Mouse (Mus musculus) heart, postnatal 25 days (tissue): ENCODE measurements around the gene Fgr. TPM values are rescaled to one million over a fixed set of nuclear protein-coding genes. Genes with fewer than 3 reads are reported as not detected.

ENCODE experiments used
- DNase-seq: peaks from one replicate; pipeline ENCODE4 v3.0.0; 2022; ENCODE audit warnings: low spot score
- intact Hi-C: fragments of 180-260 bp; cut with DNase I; formaldehyde crosslinking; loops from one replicate; pipeline ENCODE4 v1.15.1; 2025
- total RNA-seq, 2 experiments: library from RNA; stranded (reverse); gene quantifications; 2 replicates each; pipeline ENCODE4 v1.2.3; 2021

Fgr gene
- total RNA-seq, 2 experiments from 2014 or later: 0.26 to 0.39 TPM

DNA sequence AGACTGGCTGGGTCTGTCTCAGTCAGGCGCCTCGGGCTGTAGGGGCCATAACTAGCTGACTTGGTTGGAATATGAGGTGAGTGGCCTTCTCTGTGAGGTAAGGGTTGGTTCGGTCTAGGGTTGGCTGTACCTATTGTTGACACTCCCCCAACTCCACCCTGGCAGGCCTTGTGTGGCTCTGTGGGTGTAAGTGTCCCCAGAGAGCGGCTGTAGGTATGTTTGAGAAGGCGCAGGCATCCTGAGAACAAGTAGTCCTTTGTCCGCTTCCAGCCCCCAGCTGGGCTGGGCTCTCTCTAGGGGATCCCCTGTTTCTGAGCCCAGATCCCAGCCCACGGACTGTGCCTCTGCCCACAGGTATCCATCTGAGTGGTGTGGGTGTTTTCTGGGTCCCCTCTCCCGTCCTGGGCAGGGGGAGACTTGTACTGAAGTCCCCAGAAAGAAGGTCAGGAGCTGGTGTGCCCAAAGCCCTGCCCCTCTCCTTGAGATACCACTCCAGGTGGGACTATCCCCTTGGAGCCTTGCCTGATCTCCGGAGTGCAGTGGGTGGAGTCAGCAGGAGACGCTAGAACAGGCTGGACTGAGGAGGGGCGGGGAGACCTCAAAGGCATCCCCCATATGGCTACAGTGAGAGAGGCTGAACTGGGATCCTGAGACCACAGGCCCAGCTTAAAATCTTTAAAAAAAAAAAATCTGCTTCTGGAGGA, 72.0 kb downstream of the Fgr start:
- intact Hi-C loops: no loop called here
- DNase-seq: no peak

DNA sequence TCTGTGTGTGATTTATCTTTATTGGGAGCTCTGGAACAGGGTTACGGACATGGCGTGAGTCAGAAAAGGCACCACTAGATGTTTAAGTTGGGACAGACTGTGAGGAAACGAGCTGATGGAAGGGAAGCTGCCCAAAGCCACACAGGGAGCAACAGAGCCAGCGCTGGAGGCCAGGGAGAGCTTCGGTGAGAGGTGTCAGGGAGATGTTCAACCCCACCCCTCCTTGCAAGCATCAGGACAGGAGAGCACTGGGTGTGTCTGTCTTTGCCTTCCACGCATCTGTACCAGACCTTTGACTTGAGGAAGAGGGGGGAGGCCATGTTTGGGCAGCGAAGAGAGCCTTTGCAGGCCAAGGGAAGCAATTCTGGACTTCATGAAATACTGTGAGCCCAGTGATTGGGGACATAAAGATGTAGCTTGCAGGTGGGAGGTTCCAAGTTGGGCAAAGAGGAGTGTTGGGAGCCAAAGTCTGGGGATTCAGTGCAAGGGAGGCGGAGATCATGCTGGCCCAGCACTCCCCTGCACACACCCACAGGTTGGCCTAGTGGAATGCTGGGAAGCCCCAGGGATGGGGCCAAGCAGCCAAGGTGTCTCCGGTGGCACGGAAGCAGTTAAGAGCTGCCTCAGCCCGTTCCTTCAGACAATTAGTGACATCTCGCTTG, 72.9 kb downstream of the Fgr start:
- DNase-seq: no peak
- intact Hi-C loops: no loop called here

DNA sequence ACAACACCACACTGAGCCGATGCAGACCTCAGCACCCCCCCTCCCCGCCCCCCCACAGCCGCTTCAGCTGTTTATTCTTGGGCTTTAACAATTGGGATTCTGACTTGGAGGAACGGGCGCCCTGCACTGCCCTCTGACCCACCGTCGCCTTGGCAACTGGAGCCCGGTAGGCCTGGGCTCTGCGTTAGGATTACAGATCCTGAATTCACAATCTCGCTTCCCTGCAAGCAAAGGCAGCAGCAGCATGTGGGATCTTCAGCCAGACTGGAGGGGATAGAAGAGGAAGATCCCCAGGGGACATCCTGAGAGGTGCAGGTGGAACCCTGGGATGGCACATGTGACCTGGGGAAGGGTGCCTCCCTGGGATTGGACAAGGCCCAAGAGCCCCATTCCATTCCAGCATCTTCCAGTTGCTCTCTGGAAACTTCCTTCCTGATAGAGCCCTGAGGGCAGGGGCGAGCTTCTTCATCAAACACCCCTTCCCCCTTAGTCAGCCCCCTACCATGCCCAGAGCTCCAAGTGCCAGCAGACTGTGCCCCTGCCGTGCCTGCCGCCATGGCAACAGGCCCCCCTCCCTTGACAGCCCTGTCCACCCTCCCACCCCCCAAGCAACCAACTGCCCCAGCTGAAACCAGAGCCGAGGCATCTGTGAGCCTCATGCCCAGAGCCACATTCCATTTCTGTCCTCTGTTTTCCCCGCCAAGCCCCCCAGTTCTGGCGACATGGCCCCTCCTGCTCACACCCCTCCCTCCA, 73.6 kb downstream of the Fgr start:
- DNase-seq: no peak
- intact Hi-C loops: no loop called here

DNA sequence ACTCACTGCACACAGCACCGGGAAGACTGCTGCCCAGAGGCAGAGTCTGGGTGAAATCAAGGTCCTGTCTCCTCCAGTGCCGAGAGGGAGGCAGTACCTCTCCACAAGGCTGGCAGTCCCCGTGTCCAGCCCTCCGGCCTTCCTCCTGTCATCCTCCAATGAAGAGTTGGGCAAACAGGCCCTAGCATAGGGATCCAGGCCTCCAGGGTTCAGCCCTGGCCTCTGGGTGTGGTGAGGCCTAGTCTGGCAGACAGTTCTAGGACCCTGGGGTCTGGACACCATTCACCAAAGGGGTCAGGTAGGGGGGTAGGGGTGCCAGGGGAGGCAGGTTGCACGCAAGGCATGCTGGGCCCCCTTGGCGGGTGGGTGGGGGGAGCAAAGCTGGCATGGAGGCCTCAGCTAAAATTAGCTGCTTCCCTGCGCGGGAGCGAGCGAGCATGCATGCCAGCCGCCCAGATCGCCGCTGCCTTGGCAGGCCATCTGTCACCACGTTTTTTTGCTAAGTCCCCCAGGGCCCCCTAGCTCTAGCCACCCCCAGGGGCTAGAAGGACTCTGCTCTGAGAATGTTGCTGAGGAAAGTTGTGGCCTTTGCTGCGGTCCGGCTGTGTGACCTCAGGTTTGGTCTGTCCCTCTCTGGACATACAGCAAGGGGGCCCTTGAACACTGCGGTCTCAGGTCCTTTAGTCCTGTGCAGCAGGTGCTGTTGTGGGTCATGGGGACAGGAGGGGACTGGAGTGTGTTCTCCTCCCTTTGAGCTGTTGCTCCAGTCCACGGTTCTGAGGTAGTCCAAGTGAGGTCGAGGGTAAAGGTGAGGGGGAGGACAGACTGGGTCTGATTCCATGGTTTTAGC, 75.4 kb downstream of the Fgr start:
- no peak for DNase-seq
- intact Hi-C loops: no loop called here

DNA sequence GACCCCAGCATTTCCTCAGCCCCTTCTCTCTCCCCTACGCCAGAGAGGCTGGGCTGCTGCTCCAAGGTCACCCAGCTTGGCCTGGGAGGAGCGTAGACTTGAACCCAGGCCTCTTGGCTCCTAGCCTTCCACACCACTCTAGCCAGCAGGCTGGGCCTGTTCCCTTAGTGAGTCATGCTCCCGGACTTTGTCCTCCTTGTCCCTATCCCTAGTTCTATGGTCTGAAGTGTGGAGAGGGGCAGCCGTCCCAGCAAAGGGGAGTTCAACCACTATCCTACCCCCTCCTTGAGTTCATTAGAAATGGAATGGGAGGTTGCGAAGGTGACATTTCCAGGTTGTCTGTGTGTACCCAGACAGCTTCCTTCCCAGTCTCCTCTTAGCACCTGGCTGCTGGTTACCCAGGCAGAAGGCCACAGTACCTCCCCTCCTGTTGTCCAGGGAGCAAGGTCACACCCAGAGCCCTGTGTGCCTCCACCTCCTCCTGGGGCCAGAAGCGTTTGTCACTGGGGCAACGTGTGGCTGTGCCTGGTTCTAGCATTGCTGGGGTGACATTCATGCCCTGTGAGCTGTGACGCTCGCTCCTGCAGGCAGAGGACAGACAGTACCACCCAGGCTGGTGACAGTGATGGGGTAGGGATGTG, 76.4 kb downstream of the Fgr start:
- no peak for DNase-seq
- intact Hi-C loops: no loop called here

DNA sequence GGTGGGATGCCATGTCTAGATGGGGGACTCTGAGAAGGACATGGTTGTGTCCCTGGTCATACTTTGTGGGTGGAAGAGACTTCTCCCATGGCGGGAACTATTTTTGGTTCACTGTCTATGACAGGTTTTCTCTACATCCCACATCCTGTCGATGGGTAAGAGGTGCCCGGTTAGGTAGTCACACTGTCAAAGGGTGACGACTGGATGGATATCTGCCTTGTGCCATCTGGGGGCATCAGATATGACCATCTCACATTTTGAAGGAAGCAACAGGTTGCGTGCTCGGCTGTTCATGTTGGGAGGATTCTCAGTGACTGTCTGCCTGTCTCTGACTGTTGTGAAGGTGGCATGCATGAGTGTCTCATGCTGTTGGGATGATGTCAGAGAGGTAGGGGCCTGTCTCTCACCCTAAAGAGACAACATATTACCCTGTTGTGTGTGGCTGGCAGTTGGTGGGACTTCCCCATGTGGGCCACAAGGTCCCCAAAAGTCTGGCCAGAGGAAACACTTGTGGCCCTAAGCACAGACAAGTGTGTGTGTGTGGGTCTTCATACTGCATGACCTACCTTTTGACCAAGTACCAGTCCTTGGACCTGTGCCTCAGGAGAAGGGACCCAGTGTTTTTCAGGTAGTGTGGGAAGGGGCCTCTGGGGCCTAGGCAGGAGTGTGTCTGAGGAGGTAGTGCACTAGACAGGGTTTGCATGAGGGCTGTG, 77.1 kb downstream of the Fgr start:
- intact Hi-C loops: no loop called here

DNA sequence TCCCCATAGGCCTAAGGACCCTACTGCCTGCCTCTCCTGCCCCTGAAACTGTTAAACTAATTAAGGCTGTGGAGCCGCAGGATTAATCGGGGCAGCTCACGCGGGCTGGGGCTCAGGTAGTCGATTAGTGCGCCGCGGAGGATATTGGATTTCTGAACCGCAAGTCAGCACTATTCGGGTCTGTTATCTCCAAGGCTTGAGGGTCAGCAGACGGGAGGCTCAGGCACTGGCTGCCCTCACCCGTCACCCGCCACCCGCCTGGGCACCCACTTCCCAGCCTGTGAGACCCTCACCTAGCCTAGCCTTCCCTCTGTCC, 77.6 kb downstream of the Fgr start:
- DNase-seq: no peak
- intact Hi-C loops: no loop called here

More for the DNA sequence above, 77.1 kb downstream of the Fgr start:
- DNase-seq: no peak

Other genes starting within 250 kb of the Fgr start
- 1 to 10 TPM; 2.1 to 2.7 TPM for gene Xkr8, start 241.5 kb upstream of the Fgr start, total RNA-seq
- under 1 TPM; 0.36 to 0.94 TPM for gene Smpdl3b, start 216.8 kb upstream of the Fgr start, total RNA-seq
- 10 to 100 TPM; 10.3 to 12.5 TPM for gene Rpa2, start 205.8 kb upstream of the Fgr start, total RNA-seq
- 1 to 10 TPM; 1.9 to 2.0 TPM for gene Themis2, start 177.7 kb upstream of the Fgr start, total RNA-seq
- 10 to 100 TPM; 16.8 to 20.7 TPM for gene Ppp1r8, start 130.9 kb upstream of the Fgr start, total RNA-seq
- gene Stx12, start 89.6 kb upstream of the Fgr start, total RNA-seq: 10 to 100 TPM; 31.5 to 35.0 TPM
- gene Fam76a, start 51.5 kb upstream of the Fgr start, total RNA-seq: 10 to 100 TPM; 32.0 to 42.2 TPM
- 10 to 100 TPM; 43.2 to 50.4 TPM for gene Ahdc1, start 37.2 kb downstream of the Fgr start, total RNA-seq
- gene Wasf2, start 156.4 kb downstream of the Fgr start, total RNA-seq: 100 to 1,000 TPM in 1 of 2 experiments, 10 to 100 TPM in 1; 77.7 to 110 TPM
- gene Cd164l2, start 238.0 kb downstream of the Fgr start, total RNA-seq: under 1 TPM in 1 of 2 experiments, not detected in 1; 0.53 TPM
- gene Gpr3, start 238.4 kb downstream of the Fgr start, total RNA-seq: under 1 TPM in 1 of 2 experiments, not detected in 1; 0.22 TPM